Comparison of ENCODE assay signal across 10 mouse cellular contexts in genomic region chr3:157232723-157233122, GRCm38 (mm10).
A peak's percentile ranks its signal among the peaks of the same experiment; 100 is the strongest.
DNase-seq lines count a peak whose midpoint lies in the region; ATAC-seq lines count a peak whose summit lies in the region.
"Had no signal": no experiment of that assay in that cellular context is flagged by ENCODE, and none has a peak within 500 bp of the region (broad histone marks: within the 10 kb centered on the region; RNA-seq: fewer than 3 reads in every experiment).

No protein-coding gene starts in this region.

- H3K4me2 ChIP-seq in neural tube, embryonic 14.5 days (ENCODE audit: low read depth, low read length), result no peak overlapping the region
- H3K4me2 ChIP-seq: heart, embryonic 15.5 days; neural tube, embryonic 12.5 days had no signal

- peak; percentile 13 to 30 for DNase-seq in adrenal gland, postnatal 36 days
- no peak for DNase-seq in adrenal gland, adult 18-20 months (ENCODE audit: low spot score in 2 of 2)
- peak; percentile 1 for DNase-seq in A20 (ENCODE audit: low read depth, low spot score)
- DNase-seq in cerebellum, adult 9-11 months, result peak; percentile 46
- DNase-seq in forelimb bud, embryonic 11.5 days (ENCODE audit: low read depth, low spot score), result peak; percentile 19
- peak; percentile 31 for DNase-seq in layer of hippocampus, adult 9-11 months
- no peak for DNase-seq in testis, postnatal 14 days (ENCODE audit: low spot score)

- ATAC-seq in neural tube, embryonic 14.5 days (ENCODE audit: low read depth), result peak; percentile 61; the same call in 1 of the 2 replicates

- H3K9ac ChIP-seq in neural tube, embryonic 14.5 days (replicated peaks; ENCODE audit: low read depth, low read length), result no peak overlapping the region
- H3K9ac ChIP-seq: heart, embryonic 15.5 days; neural tube, embryonic 12.5 days had no signal

- no peaks in the 10 kb centered on the region for H3K36me3 ChIP-seq in neural tube, embryonic 14.5 days (ENCODE audit: control insufficient read depth, insufficient read depth, low read length)
- H3K36me3 ChIP-seq: heart, embryonic 15.5 days; neural tube, embryonic 12.5 days had no signal

- no peaks in the 10 kb centered on the region for H3K27me3 ChIP-seq in neural tube, embryonic 14.5 days (ENCODE audit: control insufficient read depth, insufficient read depth, low read length)
- H3K27me3 ChIP-seq: heart, embryonic 15.5 days; neural tube, embryonic 12.5 days had no signal

- no peak overlapping the region for H3K4me3 ChIP-seq in neural tube, embryonic 14.5 days (ENCODE audit: low read depth, low read length)
- H3K4me3 ChIP-seq: heart, embryonic 15.5 days; neural tube, embryonic 12.5 days had no signal

- 40% methylated on average over 5 of the region's 5 CpGs for WGBS in neural tube, embryonic 14.5 days

- no peaks in the 10 kb centered on the region for H3K9me3 ChIP-seq in neural tube, embryonic 14.5 days (ENCODE audit: control insufficient read depth, low read length)
- H3K9me3 ChIP-seq: heart, embryonic 15.5 days; neural tube, embryonic 12.5 days had no signal

- H3K4me1 ChIP-seq in neural tube, embryonic 14.5 days (ENCODE audit: control insufficient read depth, insufficient read depth, low read length), result no peaks in the 10 kb centered on the region
- H3K4me1 ChIP-seq: heart, embryonic 15.5 days; neural tube, embryonic 12.5 days had no signal

- H3K27ac ChIP-seq in neural tube, embryonic 14.5 days (ENCODE audit: low read depth, low read length), result no peak overlapping the region
- H3K27ac ChIP-seq: heart, embryonic 15.5 days; neural tube, embryonic 12.5 days had no signal

Comparison
In these comparisons a context has a peak if more than half of its experiments do, and no peak if none do; other contexts are left out.
1. DNase-seq: peak in adrenal gland, postnatal 36 days (2 of 2), A20 (single experiment), cerebellum, adult 9-11 months (single experiment), forelimb bud, embryonic 11.5 days (single experiment) and layer of hippocampus, adult 9-11 months (single experiment); none in adrenal gland, adult 18-20 months (0 of 2) and testis, postnatal 14 days (single experiment).